ENCODE assay signal across 10 mouse cellular contexts in genomic region chr7:115825295-115825694, GRCm38 (mm10).
DNase-seq lines count a peak whose midpoint lies in the region; ATAC-seq lines count a peak whose summit lies in the region.
"Had no signal": no experiment of that assay in that cellular context is flagged by ENCODE, and none has a peak within 500 bp of the region (broad histone marks: within the 10 kb centered on the region; RNA-seq: fewer than 3 reads in every experiment).

No protein-coding gene starts in this region.

- H3K27me3 ChIP-seq in embryonic facial prominence, embryonic 12.5 days: no peaks in the 10 kb centered on the region
- H3K27me3 ChIP-seq in embryonic facial prominence, embryonic 10.5 days (replicated peaks; ENCODE audit: low read depth, poor library complexity, severe bottlenecking): peaks cover 15% of the 10 kb centered on the region

- DNase-seq in embryonic facial prominence, embryonic 10.5 days (ENCODE audit: low spot score): no peak
- peak; percentile 10 for DNase-seq in right cerebral cortex, adult 18-20 months
- no peak for DNase-seq in right cerebral cortex, postnatal 25 days
- peak; percentile 9 for DNase-seq in heart, postnatal 25 days (ENCODE audit: low spot score)
- no peak for DNase-seq in urinary bladder, adult 2 months (ENCODE audit: low spot score)
- DNase-seq in adrenal gland, postnatal 4 days (ENCODE audit: low spot score in 2 of 2): no peak
- DNase-seq in kidney, adult 8-10 months: no peak
- DNase-seq: thymus, postnatal 25 days had no signal

- intact Hi-C loops in heart, postnatal 25 days (cut with DNase I): no loop called here

- no peaks in the 10 kb centered on the region for H3K36me3 ChIP-seq in embryonic facial prominence, embryonic 12.5 days
- no peaks in the 10 kb centered on the region for H3K36me3 ChIP-seq in embryonic facial prominence, embryonic 10.5 days (replicated peaks)
- H3K36me3 ChIP-seq: midbrain, embryonic 12.5 days had no signal

- no peak overlapping the region for H3K9ac ChIP-seq in embryonic facial prominence, embryonic 12.5 days
- H3K9ac ChIP-seq: midbrain, embryonic 12.5 days had no signal

- no peak overlapping the region for H3K4me3 ChIP-seq in embryonic facial prominence, embryonic 12.5 days
- H3K4me3 ChIP-seq in embryonic facial prominence, embryonic 10.5 days: no peak overlapping the region
- H3K4me3 ChIP-seq: midbrain, embryonic 12.5 days had no signal

- WGBS in embryonic facial prominence, embryonic 12.5 days: 78% methylated on average over 3 of the region's 3 CpGs
- 85% methylated on average over 3 of the region's 3 CpGs for WGBS in embryonic facial prominence, embryonic 10.5 days

- peaks cover 26% of the 10 kb centered on the region; the same call in 1 of the 2 replicates for H3K4me1 ChIP-seq in embryonic facial prominence, embryonic 12.5 days
- H3K4me1 ChIP-seq in embryonic facial prominence, embryonic 10.5 days: peaks cover 51% of the 10 kb centered on the region

- H3K4me2 ChIP-seq in embryonic facial prominence, embryonic 12.5 days (replicated peaks): no peak overlapping the region
- H3K4me2 ChIP-seq: midbrain, embryonic 12.5 days had no signal

- H3K27ac ChIP-seq in embryonic facial prominence, embryonic 12.5 days: 0 out of 2 replicates have a peak overlapping the region, but pooled peaks have one; percentile 30
- no peak overlapping the region for H3K27ac ChIP-seq in embryonic facial prominence, embryonic 10.5 days (replicated peaks)

- no peak for ATAC-seq in embryonic facial prominence, embryonic 12.5 days (ENCODE audit: insufficient number of reproducible peaks, insufficient read depth, low FRiP score, low TSS enrichment)

- H3K9me3 ChIP-seq in embryonic facial prominence, embryonic 12.5 days: no peaks in the 10 kb centered on the region
- H3K9me3 ChIP-seq in embryonic facial prominence, embryonic 10.5 days: no peaks in the 10 kb centered on the region
- H3K9me3 ChIP-seq: midbrain, embryonic 12.5 days had no signal

Comparison
In these comparisons a context has a peak if more than half of its experiments do, and no peak if none do; other contexts are left out.
1. DNase-seq: peak in right cerebral cortex, adult 18-20 months (single experiment) and heart, postnatal 25 days (single experiment); none in embryonic facial prominence, embryonic 10.5 days (single experiment), right cerebral cortex, postnatal 25 days (single experiment), urinary bladder, adult 2 months (single experiment), adrenal gland, postnatal 4 days (0 of 2) and kidney, adult 8-10 months (0 of 2).